Mouse (Mus musculus): ENCODE measurements around the gene Tpp2. TPM values are rescaled to one million over a fixed set of nuclear protein-coding genes. Genes with fewer than 3 reads are reported as not detected.
"Not testable (repeated sequence)": the region's sequence is repeated elsewhere in the genome, so short reads cannot be mapped to it uniquely, and the experiment has no call there.

The Tpp2 gene
- 58.3 and 59.6 TPM in 2 replicates for polyA plus RNA-seq (2015; fragmentation: Nextera tagmentation; extraction: Ambion mirVana)

GRCm38 (mm10) chr1:43933488-43934415 lies at the start of gene Tpp2:
Tpp2 (plus strand) TSS chr1:43933647.
- no peaks in the 10 kb centered on the region for H3K9me3 ChIP-seq
- peak; percentile 100 for ATAC-seq (replicated peaks)
- WGBS = under 1% methylated on average over 80 of the region's 81 CpGs
- H3K4me1 ChIP-seq = peaks cover 19% of the 10 kb centered on the region
- peak within 1 kb of the TSS; percentile 88 for H3K4me3 ChIP-seq
- H3K36me3 ChIP-seq (replicated peaks) = no peaks in the 10 kb centered on the region
- peak within 1 kb of the TSS; percentile 63 for H3K4me2 ChIP-seq
- peak within 1 kb of the TSS; percentile 97 for H3K9ac ChIP-seq
- H3K27me3 ChIP-seq (replicated peaks) = no peaks in the 10 kb centered on the region
- peak within 1 kb of the TSS; percentile 95 for H3K27ac ChIP-seq

GRCm38 (mm10) chr1:43888358-43888757 lies 45.1 kb upstream of the Tpp2 start:
- ATAC-seq (replicated peaks); H3K27ac ChIP-seq; H3K4me2 ChIP-seq; H3K4me3 ChIP-seq; H3K27me3 ChIP-seq (replicated peaks); H3K9ac ChIP-seq; H3K9me3 ChIP-seq; H3K4me1 ChIP-seq; H3K36me3 ChIP-seq (replicated peaks): not testable (repeated sequence)
- WGBS = 89% methylated on average over 11 of the region's 11 CpGs

- no peak overlapping the region for H3K9ac ChIP-seq
- H3K36me3 ChIP-seq (replicated peaks) = no peaks in the 10 kb centered on the region
- no peak overlapping the region for H3K4me3 ChIP-seq
- no peak overlapping the region for H3K27ac ChIP-seq
- H3K27me3 ChIP-seq (replicated peaks) = no peaks in the 10 kb centered on the region
- H3K4me2 ChIP-seq = no peak overlapping the region
- peaks cover 11% of the 10 kb centered on the region for H3K4me1 ChIP-seq
- ATAC-seq (replicated peaks) = no peak
- H3K9me3 ChIP-seq = no peaks in the 10 kb centered on the region
Observed at GRCm38 (mm10) chr1:43895742-43896141, 37.7 kb upstream of the Tpp2 start.

GRCm38 (mm10) chr1:43897131-43897530 lies 36.3 kb upstream of the Tpp2 start:
- Histone ChIP-seq H3K9me3 (no peaks in the 10 kb centered on the region), H3K4me1 (peaks cover 11% of the 10 kb centered on the region), H3K27me3 (replicated peaks) (no peaks in the 10 kb centered on the region), H3K9ac (no peak overlapping the region), H3K4me3 (no peak overlapping the region), H3K4me2 (no peak overlapping the region), H3K36me3 (replicated peaks) (no peaks in the 10 kb centered on the region), H3K27ac (no peak overlapping the region)
- WGBS = 81% methylated on average over 2 of the region's 2 CpGs
- ATAC-seq (replicated peaks) = no peak

- no peak overlapping the region for H3K9ac ChIP-seq
- no peak overlapping the region for H3K27ac ChIP-seq
- 70% methylated on average over 18 of the region's 18 CpGs for WGBS
- H3K4me3 ChIP-seq = no peak overlapping the region
- ATAC-seq (replicated peaks) = no peak
- no peaks in the 10 kb centered on the region for H3K9me3 ChIP-seq
- H3K4me2 ChIP-seq = no peak overlapping the region
- H3K4me1 ChIP-seq = peaks cover 11% of the 10 kb centered on the region
- H3K27me3 ChIP-seq (replicated peaks) = no peaks in the 10 kb centered on the region
- no peaks in the 10 kb centered on the region for H3K36me3 ChIP-seq (replicated peaks)
Observed at GRCm38 (mm10) chr1:43897987-43898386, 35.5 kb upstream of the Tpp2 start.

GRCm38 (mm10) chr1:43898991-43899714 lies 34.3 kb upstream of the Tpp2 start:
- peak overlapping the region; percentile 32 for H3K4me3 ChIP-seq
- ATAC-seq (replicated peaks) = peak; percentile 94
- no peaks in the 10 kb centered on the region for H3K27me3 ChIP-seq (replicated peaks)
- H3K36me3 ChIP-seq (replicated peaks) = no peaks in the 10 kb centered on the region
- H3K27ac ChIP-seq = 0 out of 2 replicates have a peak overlapping the region, but pooled peaks have one; percentile 30
- H3K9me3 ChIP-seq = no peaks in the 10 kb centered on the region
- H3K4me1 ChIP-seq = peaks cover 11% of the 10 kb centered on the region
- WGBS = 14% methylated on average over 18 of the region's 18 CpGs
- H3K4me2 ChIP-seq = peak overlapping the region; percentile 63
- H3K9ac ChIP-seq = peak overlapping the region; percentile 47; the same call in 1 of the 2 replicates

- Histone ChIP-seq H3K4me2 (no peak overlapping the region), H3K36me3 (replicated peaks) (no peaks in the 10 kb centered on the region), H3K27me3 (replicated peaks) (no peaks in the 10 kb centered on the region), H3K9ac (no peak overlapping the region), H3K27ac (no peak overlapping the region), H3K4me1 (peaks cover 11% of the 10 kb centered on the region), H3K4me3 (no peak overlapping the region), H3K9me3 (no peaks in the 10 kb centered on the region)
- 88% methylated on average over 1 of the region's 1 CpGs for WGBS
- ATAC-seq (replicated peaks) = no peak
Observed at GRCm38 (mm10) chr1:43902417-43902816, 31.0 kb upstream of the Tpp2 start.

- Histone ChIP-seq H3K9ac (no peak overlapping the region), H3K4me2 (no peak overlapping the region), H3K4me3 (no peak overlapping the region), H3K36me3 (replicated peaks) (no peaks in the 10 kb centered on the region), H3K9me3 (no peaks in the 10 kb centered on the region), H3K27me3 (replicated peaks) (no peaks in the 10 kb centered on the region), H3K4me1 (peaks cover 11% of the 10 kb centered on the region), H3K27ac (no peak overlapping the region)
- ATAC-seq (replicated peaks) = no peak
- 64% methylated on average over 4 of the region's 4 CpGs for WGBS
Observed at GRCm38 (mm10) chr1:43902855-43903254, 30.6 kb upstream of the Tpp2 start.

GRCm38 (mm10) chr1:43915428-43915827 lies 18.0 kb upstream of the Tpp2 start:
- no peak for ATAC-seq (replicated peaks)

GRCm38 (mm10) chr1:43916854-43917253 lies 16.6 kb upstream of the Tpp2 start:
- Histone ChIP-seq H3K9me3 (no peaks in the 10 kb centered on the region), H3K27me3 (replicated peaks) (no peaks in the 10 kb centered on the region), H3K9ac (no peak overlapping the region), H3K36me3 (replicated peaks) (no peaks in the 10 kb centered on the region), H3K27ac (no peak overlapping the region), H3K4me1 (no peaks in the 10 kb centered on the region), H3K4me3 (no peak overlapping the region), H3K4me2 (no peak overlapping the region)
- no peak for ATAC-seq (replicated peaks)
- WGBS = 56% methylated on average over 2 of the region's 2 CpGs

More at GRCm38 (mm10) chr1:43915428-43915827, 18.0 kb upstream of the Tpp2 start:
- H3K27me3 ChIP-seq (replicated peaks) = no peaks in the 10 kb centered on the region
- no peak overlapping the region for H3K9ac ChIP-seq
- H3K4me1 ChIP-seq = no peaks in the 10 kb centered on the region
- no peak overlapping the region for H3K4me2 ChIP-seq
- H3K9me3 ChIP-seq = no peaks in the 10 kb centered on the region
- H3K27ac ChIP-seq = no peak overlapping the region
- no peak overlapping the region for H3K4me3 ChIP-seq
- WGBS = 48% methylated on average over 2 of the region's 2 CpGs
- H3K36me3 ChIP-seq (replicated peaks) = no peaks in the 10 kb centered on the region

- Histone ChIP-seq H3K9ac (peak overlapping the region; percentile 97), H3K36me3 (replicated peaks) (no peaks in the 10 kb centered on the region), H3K4me3 (peak overlapping the region; percentile 88), H3K27me3 (replicated peaks) (no peaks in the 10 kb centered on the region), H3K9me3 (no peaks in the 10 kb centered on the region), H3K4me2 (peak overlapping the region; percentile 63), H3K27ac (peak overlapping the region; percentile 95), H3K4me1 (peaks cover 19% of the 10 kb centered on the region)
- 2% methylated on average over 17 of the region's 17 CpGs for WGBS
- ATAC-seq (replicated peaks) = no peak
Observed at GRCm38 (mm10) chr1:43934416-43934810, 966 bp downstream of the Tpp2 start.

GRCm38 (mm10) chr1:43939310-43939709 lies 5.9 kb downstream of the Tpp2 start:
- WGBS = 95% methylated on average over 1 of the region's 1 CpGs
- H3K27ac ChIP-seq = no peak overlapping the region
- peaks cover 16% of the 10 kb centered on the region for H3K4me1 ChIP-seq
- no peaks in the 10 kb centered on the region for H3K27me3 ChIP-seq (replicated peaks)
- H3K4me2 ChIP-seq = no peak overlapping the region
- no peaks in the 10 kb centered on the region for H3K9me3 ChIP-seq
- peaks cover 7% of the 10 kb centered on the region for H3K36me3 ChIP-seq (replicated peaks)
- no peak for ATAC-seq (replicated peaks)
- no peak overlapping the region for H3K4me3 ChIP-seq
- H3K9ac ChIP-seq = no peak overlapping the region
